Mouse (Mus musculus) stomach, embryonic 15.5 days (tissue): ENCODE results near the gene Mia3. TPM values are rescaled to one million over a fixed set of nuclear protein-coding genes. Genes with fewer than 3 reads are reported as not detected.
"Not testable (repeated sequence)": the region's sequence is repeated elsewhere in the genome, so short reads cannot be mapped to it uniquely, and the experiment has no call there.

Experiments used
- ATAC-seq: fragments of 200-750 bp; cut with Nextera tagmentation; 2 replicates; pipeline ENCODE4 v1.8.0; 2017; ENCODE audit warnings: low read depth, moderate number of reproducible peaks, moderate TSS enrichment; ENCODE audit not compliant: insufficient read depth, low FRiP score
- H3K27ac ChIP-seq: fragments of 300-500 bp; sonication (generic); 2 replicates; pipeline ENCODE4 v1.5.1; 2015; ENCODE audit warnings: mild to moderate bottlenecking, inconsistent platforms
- H3K27me3 ChIP-seq: fragments of 300-500 bp; sonication (generic); replicated peaks from 2 replicates; pipeline ENCODE4 v1.6.1; 2015; ENCODE audit warnings: inconsistent platforms
- H3K36me3 ChIP-seq: fragments of 300-500 bp; sonication (generic); 2 replicates; pipeline ENCODE4 v1.6.1; 2015; ENCODE audit warnings: inconsistent platforms
- H3K4me1 ChIP-seq: fragments of 300-500 bp; sonication (generic); 2 replicates; pipeline ENCODE4 v1.6.1; 2015; ENCODE audit warnings: inconsistent platforms
- H3K4me2 ChIP-seq: fragments of 300-500 bp; sonication (generic); 2 replicates; pipeline ENCODE4 v1.6.1; 2015; ENCODE audit warnings: mild to moderate bottlenecking, inconsistent platforms
- H3K4me3 ChIP-seq: fragments of 300-500 bp; sonication (generic); replicated peaks from 2 replicates; pipeline ENCODE4 v1.5.1; 2015; ENCODE audit warnings: inconsistent platforms
- H3K9ac ChIP-seq: fragments of 300-500 bp; sonication (generic); 2 replicates; pipeline ENCODE4 v1.6.1; 2015; ENCODE audit warnings: inconsistent platforms
- H3K9me3 ChIP-seq: fragments of 300-500 bp; sonication (generic); 2 replicates; pipeline ENCODE4 v1.6.1; 2016; ENCODE audit warnings: inconsistent platforms
- WGBS: fragments of 180-500 bp; shearing (Covaris S2); methylation state at CpG from one replicate; pipeline ENCODE4 v1.1.7; 2015; 5-methylcytosine and 5-hydroxymethylcytosine counted together
- polyA plus RNA-seq: library from polyadenylated mRNA; unstranded; fragments of >200 nt; fragmentation: Nextera tagmentation; extraction: Ambion mirVana; gene quantifications from 2 replicates; pipeline ENCODE4 v1.2.1, GENCODE M21; 2015

Gene Mia3
- polyA plus RNA-seq, 1 experiment from 2014 or later = 90.0 TPM

- Histone ChIP-seq H3K4me2 (no peak overlapping the region), H3K4me1 (0 out of 2 replicates have a peak, but pooled peaks cover 3% of the 10 kb centered on the region), H3K9me3 (0 out of 2 replicates have a peak, but pooled peaks cover 3% of the 10 kb centered on the region), H3K4me3 (no peak overlapping the region), H3K27me3 (no peaks in the 10 kb centered on the region), H3K27ac (no peak overlapping the region), H3K36me3 (no peaks in the 10 kb centered on the region), H3K9ac (no peak overlapping the region)
- no peak for ATAC-seq
- WGBS = 83% methylated on average over 5 of the region's 5 CpGs
These were observed 5.4 kb upstream of the Mia3 start for GRCm38 (mm10) chr1:183374728-183375127.

DNA sequence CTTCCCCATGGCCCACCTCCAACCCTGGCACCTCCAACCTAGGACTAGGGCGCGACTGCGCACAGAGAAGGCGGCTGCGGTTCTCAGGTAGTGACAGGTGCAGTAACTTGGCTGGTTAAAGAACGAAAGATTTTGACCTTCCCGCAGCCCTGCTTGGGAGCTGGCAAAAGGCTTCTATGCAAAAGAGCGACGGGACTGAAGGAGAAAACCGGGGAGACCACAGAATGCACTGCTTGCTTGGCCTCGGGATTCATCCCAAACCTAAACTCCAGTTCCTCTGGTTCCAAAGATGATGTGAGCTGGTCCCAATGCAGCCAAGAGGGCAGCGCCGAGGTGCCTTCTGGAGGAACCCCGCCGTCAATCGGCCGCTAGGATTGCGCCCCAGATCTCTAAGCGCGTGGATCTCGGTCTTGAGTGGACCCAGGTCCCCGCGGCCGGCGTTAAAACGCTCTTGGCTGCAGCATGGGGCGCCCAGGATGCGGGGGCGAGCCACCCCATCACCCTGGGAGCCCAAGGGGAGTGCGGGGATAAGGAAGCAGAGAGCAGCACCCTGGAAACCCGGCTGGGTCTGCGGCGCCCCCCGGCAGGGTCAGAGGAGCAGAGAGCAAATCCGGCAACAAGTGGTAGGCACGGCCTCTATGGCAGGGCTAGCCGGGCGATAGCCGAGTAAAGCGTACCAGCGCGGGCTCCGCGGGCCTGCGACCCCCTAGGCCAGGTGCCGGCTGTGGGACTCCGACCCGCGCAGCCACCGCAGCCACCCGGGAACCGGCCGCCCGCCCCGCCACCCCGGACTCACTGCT is 552 bp downstream of the Mia3 start:
- Histone ChIP-seq H3K4me3 (peak overlapping the region; percentile 64), H3K27me3 (no peaks in the 10 kb centered on the region), H3K4me2 (peak overlapping the region; percentile 77), H3K9me3 (no peaks in the 10 kb centered on the region), H3K4me1 (peaks cover 12% of the 10 kb centered on the region; the same call in 1 of the 2 replicates), H3K36me3 (peaks cover 19% of the 10 kb centered on the region), H3K9ac (peak overlapping the region; percentile 61), H3K27ac (peak overlapping the region; percentile 66; the same call in 1 of the 2 replicates)
- WGBS = 2% methylated on average over 55 of the region's 56 CpGs
- peak; percentile 33 for ATAC-seq

DNA sequence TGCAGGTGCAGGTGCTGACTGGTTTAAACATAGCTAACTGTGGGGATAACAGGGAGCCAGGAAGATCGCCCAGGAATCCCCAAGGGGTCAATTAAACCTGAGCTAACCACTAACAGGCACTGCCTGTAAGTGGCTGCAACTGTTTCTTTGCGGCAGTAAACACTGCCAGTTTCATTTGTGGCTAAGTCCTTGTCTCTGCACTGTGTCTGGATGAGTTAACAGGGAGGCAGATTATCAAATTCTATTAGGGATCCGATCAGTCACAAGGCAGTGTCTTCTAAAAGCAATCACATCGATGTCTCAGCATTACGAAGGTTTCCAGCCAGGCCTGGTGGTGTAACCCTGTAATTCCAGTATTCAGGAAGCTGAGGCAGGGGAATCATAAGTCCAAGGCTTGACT is 3.0 kb downstream of the Mia3 start:
- Histone ChIP-seq H3K4me3 (no peak overlapping the region), H3K9me3 (no peaks in the 10 kb centered on the region), H3K27ac (no peak overlapping the region), H3K27me3 (no peaks in the 10 kb centered on the region), H3K9ac (no peak overlapping the region), H3K4me2 (no peak overlapping the region), H3K36me3 (peaks cover 26% of the 10 kb centered on the region), H3K4me1 (peaks cover 12% of the 10 kb centered on the region; the same call in 1 of the 2 replicates)
- no peak for ATAC-seq
- WGBS = 91% methylated on average over 5 of the region's 5 CpGs

DNA sequence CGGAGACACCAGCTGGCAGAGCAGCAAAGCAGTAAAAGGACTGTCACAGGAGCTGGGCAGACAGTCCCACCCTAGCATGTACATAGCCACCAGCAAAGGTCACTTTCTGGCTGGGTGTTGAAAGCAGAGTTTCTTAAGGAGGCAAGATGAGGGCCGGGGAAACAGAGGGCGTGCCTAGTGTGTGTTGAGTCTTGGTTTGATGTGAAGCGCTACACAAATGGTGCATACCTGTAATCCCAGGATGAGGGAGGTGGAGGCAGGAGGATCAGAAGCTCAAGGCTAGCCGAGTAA is 5.8 kb downstream of the Mia3 start:
- Histone ChIP-seq H3K4me3 (no peak overlapping the region), H3K4me2 (no peak overlapping the region), H3K36me3 (peaks cover 36% of the 10 kb centered on the region), H3K9ac (no peak overlapping the region), H3K9me3 (no peaks in the 10 kb centered on the region), H3K27me3 (no peaks in the 10 kb centered on the region), H3K27ac (no peak overlapping the region), H3K4me1 (peaks cover 8% of the 10 kb centered on the region; the same call in 1 of the 2 replicates)
- 87% methylated on average over 5 of the region's 5 CpGs for WGBS
- ATAC-seq = no peak

- WGBS = 80% methylated on average over 14 of the region's 14 CpGs
- no peak overlapping the region for H3K4me2 ChIP-seq
- ATAC-seq = no peak
- H3K9me3 ChIP-seq = no peaks in the 10 kb centered on the region
- no peak overlapping the region for H3K4me3 ChIP-seq
- peaks cover 2% of the 10 kb centered on the region; the same call in 1 of the 2 replicates for H3K4me1 ChIP-seq
- peaks cover 41% of the 10 kb centered on the region for H3K36me3 ChIP-seq
- H3K9ac ChIP-seq = no peak overlapping the region
- H3K27me3 ChIP-seq = no peaks in the 10 kb centered on the region
- no peak overlapping the region for H3K27ac ChIP-seq
These were observed 6.4 kb downstream of the Mia3 start for GRCm38 (mm10) chr1:183362729-183363576.

DNA sequence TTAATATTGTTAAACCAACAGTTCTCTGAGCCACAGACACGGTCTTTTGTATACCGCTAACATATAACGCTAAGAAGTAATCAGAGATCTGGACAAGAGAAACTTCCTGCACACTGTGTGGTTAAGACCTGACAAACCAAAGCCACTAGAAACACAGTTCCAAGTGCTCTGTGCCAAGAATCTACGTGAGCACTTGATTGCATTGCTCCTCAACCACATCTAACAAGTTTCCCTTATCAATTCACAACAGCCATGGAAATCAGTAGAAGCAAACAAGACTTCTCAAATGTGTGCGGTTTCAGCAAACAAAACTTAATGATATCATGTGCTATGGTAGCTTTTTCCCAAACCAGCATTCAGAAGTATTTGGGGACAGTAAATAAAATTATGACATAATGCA is 7.1 kb downstream of the Mia3 start:
- no peak overlapping the region for H3K27ac ChIP-seq
- ATAC-seq = no peak
- no peak overlapping the region for H3K4me3 ChIP-seq
- H3K36me3 ChIP-seq = peaks cover 48% of the 10 kb centered on the region
- no peaks in the 10 kb centered on the region for H3K4me1 ChIP-seq
- no peak overlapping the region for H3K9ac ChIP-seq
- H3K27me3 ChIP-seq = no peaks in the 10 kb centered on the region
- no peak overlapping the region for H3K4me2 ChIP-seq
- H3K9me3 ChIP-seq = no peaks in the 10 kb centered on the region
- WGBS = 69% methylated on average over 5 of the region's 5 CpGs

DNA sequence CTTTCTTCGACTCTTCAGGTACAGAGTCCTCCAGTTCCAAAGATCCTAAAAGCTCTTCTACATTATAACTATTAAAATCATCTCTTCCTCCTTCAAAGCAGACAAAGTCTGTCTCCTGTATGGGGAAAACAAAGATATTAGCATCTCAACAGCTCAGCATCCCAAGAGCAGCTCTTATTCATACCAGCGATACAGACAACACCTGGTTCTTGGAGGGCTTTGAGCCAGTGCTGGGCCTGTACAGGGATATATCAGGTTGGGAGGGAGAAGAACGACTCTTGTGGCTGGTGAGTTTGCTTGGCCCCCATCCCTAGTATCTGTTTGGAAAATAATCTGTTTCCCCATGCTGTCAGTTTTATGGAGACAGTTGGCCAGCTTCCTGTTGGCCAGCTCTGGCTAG is 10.5 kb downstream of the Mia3 start:
- H3K27ac ChIP-seq = no peak overlapping the region
- 86% methylated on average over 3 of the region's 3 CpGs for WGBS
- no peak overlapping the region for H3K9ac ChIP-seq
- H3K4me3 ChIP-seq = no peak overlapping the region
- H3K4me2 ChIP-seq = no peak overlapping the region
- no peak for ATAC-seq
- no peaks in the 10 kb centered on the region for H3K9me3 ChIP-seq
- H3K27me3 ChIP-seq = no peaks in the 10 kb centered on the region
- no peaks in the 10 kb centered on the region for H3K4me1 ChIP-seq
- peaks cover 46% of the 10 kb centered on the region for H3K36me3 ChIP-seq

- H3K27ac ChIP-seq = no peak overlapping the region
- no peaks in the 10 kb centered on the region for H3K9me3 ChIP-seq
- no peak for ATAC-seq
- H3K27me3 ChIP-seq = no peaks in the 10 kb centered on the region
- no peak overlapping the region for H3K4me3 ChIP-seq
- H3K9ac ChIP-seq = no peak overlapping the region
- no peak overlapping the region for H3K4me2 ChIP-seq
- peaks cover 6% of the 10 kb centered on the region for H3K4me1 ChIP-seq
- peaks cover 30% of the 10 kb centered on the region for H3K36me3 ChIP-seq
- WGBS = 22% methylated on average over 6 of the region's 6 CpGs
These were observed 19.5 kb downstream of the Mia3 start for GRCm38 (mm10) chr1:183349840-183350239.

GRCm38 (mm10) chr1:183345817-183346195 is 23.5 kb downstream of the Mia3 start:
- H3K9ac ChIP-seq = peak overlapping the region; percentile 49
- H3K27ac ChIP-seq = peak overlapping the region; percentile 85
- ATAC-seq = no peak
- no peaks in the 10 kb centered on the region for H3K9me3 ChIP-seq
- H3K4me1 ChIP-seq = peaks cover 6% of the 10 kb centered on the region
- H3K27me3 ChIP-seq = no peaks in the 10 kb centered on the region
- H3K36me3 ChIP-seq = peaks cover 29% of the 10 kb centered on the region
- peak overlapping the region; percentile 90 for H3K4me2 ChIP-seq
- H3K4me3 ChIP-seq = peak overlapping the region; percentile 98
- 3% methylated on average over 10 of the region's 10 CpGs for WGBS

GRCm38 (mm10) chr1:183344886-183345816 is 24.2 kb downstream of the Mia3 start:
- H3K27me3 ChIP-seq = no peaks in the 10 kb centered on the region
- peak; percentile 96 for ATAC-seq
- H3K36me3 ChIP-seq = peaks cover 25% of the 10 kb centered on the region
- peak overlapping the region; percentile 98 for H3K9ac ChIP-seq
- under 1% methylated on average over 72 of the region's 72 CpGs for WGBS
- peaks cover 6% of the 10 kb centered on the region for H3K4me1 ChIP-seq
- H3K27ac ChIP-seq = peak overlapping the region; percentile 85
- no peaks in the 10 kb centered on the region for H3K9me3 ChIP-seq
- peak overlapping the region; percentile 98 for H3K4me3 ChIP-seq
- peak overlapping the region; percentile 90 for H3K4me2 ChIP-seq

DNA sequence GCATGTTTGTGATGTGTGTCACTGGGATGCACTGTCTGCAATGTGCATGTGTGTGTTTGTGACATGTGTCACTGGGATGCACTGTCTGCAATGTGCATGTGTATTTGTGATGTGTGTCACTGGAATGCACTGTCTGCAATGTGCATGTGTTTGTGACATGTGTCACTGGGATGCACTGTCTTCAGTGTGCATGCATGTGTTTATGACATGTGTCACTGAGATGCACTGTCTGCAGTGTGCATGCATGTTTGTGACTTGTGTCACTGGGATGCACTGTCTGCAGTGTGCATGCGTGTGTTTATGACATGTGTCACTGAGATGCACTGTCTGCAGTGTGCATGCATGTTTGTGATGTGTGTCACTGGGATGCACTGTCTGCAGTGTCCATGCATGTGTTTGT is 26.5 kb downstream of the Mia3 start:
- not testable (repeated sequence) for H3K9ac ChIP-seq, H3K4me1 ChIP-seq, H3K4me2 ChIP-seq, H3K27ac ChIP-seq, H3K9me3 ChIP-seq, H3K27me3 ChIP-seq, H3K4me3 ChIP-seq, ATAC-seq
- 94% methylated on average over 1 of the region's 1 CpGs for WGBS
- H3K36me3 ChIP-seq = peaks cover 21% of the 10 kb centered on the region
